Mouse (Mus musculus) bone marrow, adult 2 months (tissue): ENCODE measurements around the gene Dbndd1.

Source experiments
- CTCF ChIP-seq: fragments of 200-500 bp; IDR thresholded peaks from 2 replicates; pipeline ENCODE4 v1.5.1; 2011; ENCODE audit warnings: low read length, control low read depth; ENCODE audit not compliant: control insufficient read depth, insufficient read depth
- POLR2A ChIP-seq: fragments of 200-500 bp; IDR thresholded peaks from 2 replicates; pipeline ENCODE4 v1.6.1; 2011; ENCODE audit warnings: low read depth, mild to moderate bottlenecking, control low read depth, low read length, borderline replicate concordance; ENCODE audit not compliant: control insufficient read depth

DNA sequence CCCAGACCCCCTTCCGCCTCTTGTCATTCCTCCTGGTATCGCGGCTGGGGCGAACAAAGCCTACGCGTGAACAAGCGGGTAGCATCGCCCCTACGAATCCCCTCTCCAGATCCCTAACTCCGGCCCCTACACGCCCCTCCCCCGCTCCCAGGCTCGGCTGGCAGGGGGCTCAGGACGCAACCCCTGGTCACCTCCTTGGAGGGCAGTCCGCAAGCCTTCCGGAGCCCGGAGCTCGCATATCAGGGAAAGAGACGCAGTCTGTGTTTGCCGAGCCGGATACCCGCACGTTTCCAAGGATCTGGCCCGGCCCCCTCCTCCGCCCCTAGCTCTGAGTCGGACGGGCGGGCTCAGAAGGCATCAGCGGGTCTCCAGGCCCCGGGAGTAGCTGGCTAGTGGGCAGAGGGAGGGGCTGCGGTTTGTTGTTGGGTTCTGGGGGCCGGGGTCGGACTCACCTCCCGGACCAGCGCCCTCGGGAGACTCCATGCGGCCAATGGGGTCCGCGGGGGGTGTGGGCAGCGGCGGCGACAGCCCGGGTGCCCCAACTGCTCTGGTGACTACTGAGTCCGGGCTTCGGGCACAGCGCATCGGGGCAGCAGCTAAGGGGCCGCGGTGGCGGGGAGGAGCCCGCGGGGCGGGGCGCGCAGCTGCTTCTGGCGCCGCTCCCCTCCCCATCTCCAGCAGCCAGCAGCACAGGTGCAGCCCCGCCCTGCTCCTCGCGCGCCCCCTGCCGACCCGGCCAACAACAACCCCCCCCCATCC, at the start of gene Dbndd1:
- TF ChIP-seq CTCF (peak; percentile 3; the same call in 1 of the 2 replicates), POLR2A (no peak)
